Mouse (Mus musculus) adrenal gland, postnatal 25 days (tissue): Measurements from ENCODE around the gene Efnb2. TPM values are rescaled to one million over a fixed set of nuclear protein-coding genes. Genes with fewer than 3 reads are reported as not detected.

Experiments used
- DNase-seq: peaks from one replicate; pipeline ENCODE4 v3.0.0; 2021; ENCODE audit warnings: mixed read lengths
- total RNA-seq: library from RNA; stranded (reverse); gene quantifications from 2 replicates; pipeline ENCODE4 v1.2.3, GENCODE M21; 2021

Efnb2 gene
- total RNA-seq, 1 experiment from 2014 or later = 17.8 TPM

GRCm38 (mm10) chr8:8611928-8612327, 49.1 kb downstream of the Efnb2 start:
- no peak for DNase-seq

GRCm38 (mm10) chr8:8609791-8610190, 51.3 kb downstream of the Efnb2 start:
- no peak for DNase-seq

DNA sequence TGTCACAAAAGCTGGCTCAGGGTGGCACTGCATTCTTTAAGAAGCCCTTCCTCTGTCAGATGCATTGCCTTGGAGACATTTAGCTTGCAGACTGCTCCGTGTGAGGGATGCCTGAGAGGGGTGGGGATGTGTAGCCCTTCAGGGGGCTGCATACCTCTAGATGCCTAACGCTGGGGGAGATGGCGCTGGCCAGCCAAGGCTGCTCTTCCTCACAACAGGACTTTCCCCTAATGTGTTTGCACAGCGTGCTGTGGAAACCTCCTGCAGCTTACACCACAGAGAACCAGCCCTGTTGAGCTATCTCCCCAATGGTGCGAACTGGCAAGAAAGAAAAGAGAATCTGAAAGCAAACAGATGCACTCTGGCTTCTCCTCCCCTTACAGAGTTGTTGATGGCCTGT, 51.9 kb downstream of the Efnb2 start:
- no peak for DNase-seq

- no peak for DNase-seq
Observed at GRCm38 (mm10) chr8:8605621-8606020, 55.4 kb downstream of the Efnb2 start.

GRCm38 (mm10) chr8:8603875-8604274, 57.2 kb downstream of the Efnb2 start:
- no peak for DNase-seq

DNA sequence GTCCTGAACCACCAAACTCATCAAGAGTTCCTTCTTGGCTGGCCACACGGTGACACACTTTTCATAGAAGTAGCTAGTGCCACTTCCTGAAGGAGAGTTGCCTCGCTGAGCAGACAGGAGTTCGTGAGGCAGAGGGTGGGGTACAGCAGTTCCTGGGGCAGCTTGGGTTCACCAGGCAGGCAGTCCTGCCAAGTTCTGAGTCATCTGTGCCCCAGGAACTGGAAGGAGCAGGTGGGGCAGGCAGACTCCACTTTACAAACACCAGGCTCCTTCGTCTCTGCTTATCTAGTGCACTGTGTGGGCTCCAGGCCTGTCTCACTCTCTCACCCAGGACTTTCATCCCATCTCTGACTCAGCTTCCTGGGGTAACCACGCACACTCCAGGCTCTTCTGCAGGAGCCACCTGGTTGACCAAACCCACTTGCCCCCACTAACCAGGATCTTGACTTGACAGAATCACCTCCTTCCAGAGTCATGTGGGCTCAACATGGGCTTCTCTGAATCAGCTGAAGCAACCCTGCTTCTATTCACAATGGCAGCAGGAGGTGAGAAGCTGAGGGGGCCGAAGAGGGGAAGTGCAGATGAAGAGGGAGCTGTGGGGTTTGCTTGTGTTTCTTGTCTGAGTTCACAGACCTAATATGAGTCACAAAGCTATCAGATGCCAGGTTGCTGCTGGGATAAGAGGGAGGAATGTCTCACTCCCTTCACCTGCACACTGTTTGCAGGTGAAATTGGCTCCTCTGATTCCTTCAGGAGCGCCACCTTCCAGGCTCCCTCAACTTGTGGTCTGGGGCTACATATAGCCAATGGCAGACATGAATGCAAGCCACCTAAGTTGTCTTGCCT, 58.2 kb downstream of the Efnb2 start:
- peak; percentile 41 for DNase-seq

- DNase-seq = no peak
Observed at GRCm38 (mm10) chr8:8599931-8600330, 61.1 kb downstream of the Efnb2 start.

GRCm38 (mm10) chr8:8597434-8597833, 63.6 kb downstream of the Efnb2 start:
- DNase-seq = no peak

DNA sequence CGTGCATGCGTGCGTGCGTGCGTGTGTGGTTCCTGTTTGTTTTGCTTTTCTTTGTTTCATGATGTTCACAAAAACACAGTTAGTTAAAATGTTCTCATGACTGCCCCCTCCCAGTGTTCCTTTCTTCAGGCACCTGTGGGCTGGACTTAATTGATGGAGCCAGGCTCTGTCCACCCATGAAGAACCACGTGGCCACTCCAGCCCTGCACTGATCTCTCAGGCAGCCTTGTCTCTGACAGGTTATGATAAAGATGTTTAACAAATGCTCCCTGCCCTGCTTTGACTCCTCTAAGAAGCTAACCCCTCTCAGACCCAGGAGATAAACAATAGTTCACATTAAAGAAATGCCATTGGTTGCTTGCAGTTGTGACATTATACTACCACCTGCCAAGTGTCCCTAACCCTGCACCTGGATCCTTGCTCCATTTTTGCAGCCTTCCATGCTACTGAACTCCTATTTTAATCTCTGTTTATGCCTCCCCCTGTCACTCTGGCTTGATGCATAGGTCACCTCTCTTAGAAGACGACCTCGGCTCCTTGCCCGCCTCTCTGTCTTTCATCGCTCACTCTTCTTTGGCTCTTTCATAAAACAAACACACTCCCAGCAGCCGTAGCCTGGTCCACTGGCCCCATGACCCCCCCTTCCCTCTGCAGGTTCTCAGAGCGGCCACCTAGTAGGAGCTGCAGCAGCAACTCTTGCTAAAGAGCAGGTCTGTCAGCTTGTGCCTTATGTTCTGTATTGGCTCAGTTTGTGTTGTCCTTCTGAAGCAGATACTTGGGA, 65.0 kb downstream of the Efnb2 start:
- DNase-seq = no peak

DNA sequence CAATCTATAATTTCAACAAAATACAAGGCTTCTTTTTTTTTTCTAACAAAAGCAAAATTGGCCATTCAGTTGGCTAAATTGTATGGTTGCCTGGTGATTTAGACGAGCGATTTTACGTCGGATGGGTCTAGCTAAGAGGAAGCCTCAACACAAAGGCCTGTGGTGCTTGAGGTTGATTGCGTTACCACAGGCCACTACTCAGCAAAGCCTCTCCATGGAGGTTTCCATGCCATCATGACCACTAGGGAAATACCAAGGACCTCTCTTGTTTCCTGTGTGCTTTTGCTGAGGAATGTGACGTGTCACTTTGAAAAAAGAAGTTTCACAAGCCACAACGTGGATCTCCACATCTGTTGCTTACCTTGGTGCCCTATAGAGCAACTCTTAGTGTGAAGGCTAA, 67.2 kb downstream of the Efnb2 start:
- no peak for DNase-seq

- peak; percentile 23 for DNase-seq
Observed at GRCm38 (mm10) chr8:8593371-8593770, 67.7 kb downstream of the Efnb2 start.

DNA sequence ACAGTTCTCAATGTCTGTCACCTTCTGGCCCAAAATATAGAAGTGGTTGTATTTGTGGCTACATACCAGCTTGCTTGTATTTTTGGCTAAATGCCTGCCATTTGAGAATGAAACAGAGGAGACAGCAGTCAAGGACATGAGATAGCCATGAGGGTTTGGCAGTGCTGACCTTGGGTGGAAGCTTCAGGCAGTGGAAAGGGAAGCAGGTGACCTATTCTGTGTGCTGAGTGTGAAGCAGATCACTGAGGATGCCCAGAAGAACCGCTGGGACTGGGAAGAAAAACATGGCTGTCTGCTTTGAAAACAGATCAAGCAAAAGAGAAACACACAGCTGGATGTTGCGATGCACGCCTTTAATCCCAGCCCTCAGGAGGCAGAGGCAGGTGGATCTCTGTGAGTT, 68.7 kb downstream of the Efnb2 start:
- no peak for DNase-seq

- no peak for DNase-seq
Observed at GRCm38 (mm10) chr8:8583981-8584377, 77.1 kb downstream of the Efnb2 start.

GRCm38 (mm10) chr8:8583290-8583980, 77.6 kb downstream of the Efnb2 start:
- no peak for DNase-seq

DNA sequence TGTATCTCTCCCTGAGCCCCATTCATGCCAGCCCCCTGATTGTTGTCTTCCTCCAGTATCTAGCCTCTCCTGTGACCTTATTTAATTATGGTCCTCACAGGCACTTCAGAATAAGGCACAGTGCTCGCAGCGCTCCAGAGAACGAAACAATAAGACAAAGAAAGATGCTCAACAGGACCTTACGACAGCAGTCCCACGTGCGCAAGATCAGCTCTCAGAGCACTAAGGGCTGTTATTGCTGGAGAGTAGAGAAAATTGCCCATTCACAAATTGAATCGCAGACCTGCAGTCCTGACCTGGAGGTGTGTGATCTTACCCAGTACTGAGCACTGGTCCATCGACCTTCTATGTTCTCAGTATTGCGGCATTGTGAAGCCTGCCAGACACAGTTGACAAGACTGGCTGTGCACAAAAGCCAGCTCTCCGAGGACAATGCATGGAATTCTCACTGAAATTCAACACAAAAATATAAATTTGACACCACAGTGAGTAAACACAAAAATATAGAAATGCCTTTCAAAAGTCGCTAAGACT, 83.2 kb downstream of the Efnb2 start:
- no peak for DNase-seq

DNA sequence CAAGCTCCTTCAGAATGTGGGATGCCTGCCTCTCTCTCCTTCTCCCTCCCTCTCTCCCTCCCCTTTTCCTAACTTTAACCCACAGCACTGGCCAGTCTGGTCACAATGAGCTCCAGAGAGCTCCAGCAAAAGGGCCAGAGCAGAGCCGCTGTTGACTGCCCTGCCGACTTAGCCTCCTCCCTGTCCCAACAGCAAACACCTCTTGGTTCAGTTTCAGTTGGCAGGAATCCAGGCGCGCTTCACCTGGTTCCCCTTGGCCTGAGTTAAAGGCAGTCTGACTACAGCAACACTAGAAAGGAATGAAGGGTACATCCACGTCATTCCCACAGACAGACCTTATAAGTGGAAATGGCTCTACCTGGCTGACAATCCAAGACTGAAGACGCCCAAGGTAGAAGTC, 84.2 kb downstream of the Efnb2 start:
- no peak for DNase-seq

GRCm38 (mm10) chr8:8576286-8576685, 84.8 kb downstream of the Efnb2 start:
- no peak for DNase-seq

- DNase-seq = no peak
Observed at GRCm38 (mm10) chr8:8574521-8575499, 86.2 kb downstream of the Efnb2 start.

GRCm38 (mm10) chr8:8572272-8572671, 88.8 kb downstream of the Efnb2 start:
- no peak for DNase-seq

DNA sequence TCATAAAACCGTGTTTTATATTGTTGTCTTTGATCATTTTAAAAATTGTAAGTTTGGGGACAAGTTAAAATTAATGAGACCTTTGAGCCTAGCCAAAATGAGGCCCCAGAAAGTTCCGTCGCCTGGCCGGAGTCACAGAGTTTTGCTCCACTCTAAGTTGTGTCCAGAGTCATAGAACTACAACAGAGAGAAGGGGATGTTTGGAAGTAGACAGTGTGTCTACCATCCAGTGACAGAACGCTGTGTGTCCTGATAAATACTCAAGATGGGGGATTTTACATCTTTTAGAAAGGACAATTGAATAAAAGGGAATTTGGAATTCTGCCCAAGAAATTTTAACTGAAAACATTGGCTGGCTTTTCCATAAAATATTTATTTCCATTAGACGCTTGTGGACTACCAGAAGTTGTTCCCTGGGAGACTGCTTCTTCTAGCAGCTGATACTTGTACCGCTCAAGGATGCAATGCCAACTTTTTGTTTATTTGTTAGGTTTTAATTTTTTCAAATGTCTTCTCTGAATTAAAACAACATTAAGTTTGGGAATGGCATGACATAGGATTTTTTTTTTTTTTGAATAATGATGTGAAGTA, 89.3 kb downstream of the Efnb2 start:
- DNase-seq = no peak

DNA sequence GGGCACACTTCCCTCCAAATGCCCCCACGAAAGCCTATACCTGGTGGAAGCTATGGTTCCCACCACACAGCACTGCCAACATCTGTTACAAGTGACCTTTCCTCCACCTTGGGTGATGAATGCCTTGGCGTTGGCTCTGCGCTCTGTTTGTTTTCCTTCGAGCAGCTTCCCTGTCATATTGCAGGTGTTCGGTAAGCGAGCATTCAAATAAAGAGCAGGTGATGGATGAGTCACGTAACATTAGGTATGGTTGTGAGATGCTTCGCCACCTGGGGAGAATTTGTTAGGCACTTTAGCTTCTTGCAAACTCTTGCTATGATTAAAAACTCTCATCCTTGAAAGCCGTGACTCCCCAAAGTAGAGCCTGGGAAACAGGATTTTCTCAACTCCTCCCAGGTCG, 91.8 kb downstream of the Efnb2 start:
- DNase-seq = no peak
